Mouse (Mus musculus) embryonic fibroblast, embryonic 13.5 days (primary cell): ENCODE data around the gene Hspbap1.

Experiments
- CTCF ChIP-seq: IDR thresholded peaks from 2 replicates; pipeline ENCODE4 v1.5.1; 2011; ENCODE audit warnings: mild to moderate bottlenecking, control low read depth, low read length, moderate library complexity, borderline replicate concordance; ENCODE audit not compliant: insufficient read depth
- POLR2A ChIP-seq: IDR thresholded peaks from 2 replicates; pipeline ENCODE4 v1.6.1; 2011; ENCODE audit warnings: low read depth, mild to moderate bottlenecking, control low read depth, low read length, moderate library complexity

DNA sequence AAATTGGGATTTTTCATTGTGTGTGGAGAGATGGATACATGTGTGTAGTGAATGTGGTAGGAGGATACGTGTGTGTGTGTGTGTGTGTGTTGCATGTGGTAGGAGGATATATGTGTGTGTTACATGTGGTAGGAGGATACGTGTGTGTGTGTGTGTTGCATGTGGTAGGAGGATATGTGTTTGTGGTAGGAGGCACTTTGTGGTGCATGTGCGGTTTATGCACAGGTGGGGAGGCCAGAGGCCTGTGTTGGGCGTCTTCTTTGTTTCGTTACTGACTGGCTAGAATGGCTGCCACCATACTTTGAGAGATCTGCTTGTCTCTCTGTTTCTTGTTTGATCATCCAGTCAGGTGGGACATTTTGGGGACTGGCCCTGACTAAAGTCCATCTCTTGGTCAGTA, 28.6 kb upstream of the Hspbap1 start:
- TF ChIP-seq POLR2A (no peak), CTCF (no peak)
